Mouse (Mus musculus): Measurements from ENCODE around the gene Zbtb25.

Zbtb25 gene

GRCm38 (mm10) chr12:76297830-76298229 is 71.6 kb downstream of the Zbtb25 start:
- no peak for DNase-seq (ENCODE audit: low spot score)
